Mouse (Mus musculus) retina, embryonic 14.5 days (tissue): ENCODE measurements around the gene Cyfip1.
A peak's percentile ranks its signal among the peaks of the same experiment; 100 is the strongest.

ENCODE experiments used
- DNase-seq: peaks from one replicate; pipeline ENCODE4 v3.0.0-alpha.2; 2015; ENCODE audit warnings: low spot score

The Cyfip1 gene

GRCm38 (mm10) chr7:55841445-55841844, at the start of gene Cyfip1:
Gene Cyfip1, plus strand, starts transcription at chr7:55841745.
- DNase-seq = no peak

GRCm38 (mm10) chr7:55792280-55792679, 49.3 kb upstream of the Cyfip1 start:
- no peak for DNase-seq

- no peak for DNase-seq
Observed at GRCm38 (mm10) chr7:55793236-55793951, 48.2 kb upstream of the Cyfip1 start.

- peak; percentile 98 for DNase-seq
Observed at GRCm38 (mm10) chr7:55793952-55794603, 47.5 kb upstream of the Cyfip1 start, which contains the start of gene Tubgcp5. Gene Tubgcp5, plus strand, starts transcription at chr7:55794154.

- no peak for DNase-seq
Observed at GRCm38 (mm10) chr7:55799981-55800380, 41.6 kb upstream of the Cyfip1 start.

- no peak for DNase-seq
Observed at GRCm38 (mm10) chr7:55809967-55810366, 31.6 kb upstream of the Cyfip1 start.

- DNase-seq = no peak
Observed at GRCm38 (mm10) chr7:55824468-55824867, 17.1 kb upstream of the Cyfip1 start.

GRCm38 (mm10) chr7:55827551-55827950, 14.0 kb upstream of the Cyfip1 start:
- DNase-seq = no peak

GRCm38 (mm10) chr7:55836877-55837276, 4.7 kb upstream of the Cyfip1 start:
- DNase-seq = no peak

- DNase-seq = peak; percentile 81
Observed at GRCm38 (mm10) chr7:55841977-55842503, 495 bp downstream of the Cyfip1 start.

- no peak for DNase-seq
Observed at GRCm38 (mm10) chr7:55842504-55843152, 1.1 kb downstream of the Cyfip1 start.

- DNase-seq = no peak
Observed at GRCm38 (mm10) chr7:55846606-55847312, 5.2 kb downstream of the Cyfip1 start.

GRCm38 (mm10) chr7:55849948-55850571, 8.5 kb downstream of the Cyfip1 start:
- DNase-seq = no peak

GRCm38 (mm10) chr7:55852787-55853186, 11.2 kb downstream of the Cyfip1 start:
- no peak for DNase-seq

- no peak for DNase-seq
Observed at GRCm38 (mm10) chr7:55855597-55855996, 14.1 kb downstream of the Cyfip1 start.

- DNase-seq = no peak
Observed at GRCm38 (mm10) chr7:55856741-55857140, 15.2 kb downstream of the Cyfip1 start.

- DNase-seq = no peak
Observed at GRCm38 (mm10) chr7:55857729-55858128, 16.2 kb downstream of the Cyfip1 start.

GRCm38 (mm10) chr7:55858836-55859517, 17.4 kb downstream of the Cyfip1 start:
- no peak for DNase-seq

- DNase-seq = no peak
Observed at GRCm38 (mm10) chr7:55859518-55859872, 17.9 kb downstream of the Cyfip1 start.

- DNase-seq = no peak
Observed at GRCm38 (mm10) chr7:55859956-55860355, 18.4 kb downstream of the Cyfip1 start.

- no peak for DNase-seq
Observed at GRCm38 (mm10) chr7:55861175-55861574, 19.6 kb downstream of the Cyfip1 start.
